Mouse (Mus musculus): ENCODE data around the gene Rreb1.

Gene Rreb1

DNA sequence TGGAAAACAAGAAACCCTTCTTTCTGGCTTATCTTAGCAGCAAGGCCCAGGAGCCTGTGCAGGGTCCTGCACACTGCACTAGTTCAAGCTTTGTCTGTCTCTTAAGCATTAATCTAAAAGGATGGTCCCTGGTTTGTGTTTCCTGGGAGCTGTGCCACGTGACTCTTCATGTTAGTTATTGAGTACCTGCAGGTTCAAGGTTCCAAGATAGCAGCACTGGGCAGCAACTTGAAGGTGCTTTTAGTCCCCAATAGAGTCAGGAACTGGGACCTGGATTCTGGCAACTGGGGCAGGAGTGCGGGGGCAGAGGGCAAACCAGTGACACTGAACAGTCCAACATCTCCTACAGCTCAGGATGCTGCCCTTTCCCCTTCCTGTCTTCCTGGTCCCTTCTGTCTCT is 162.0 kb downstream of the Rreb1 start:
- no peak for DNase-seq (ENCODE audit: extremely low spot score, low read depth, low spot score)

DNA sequence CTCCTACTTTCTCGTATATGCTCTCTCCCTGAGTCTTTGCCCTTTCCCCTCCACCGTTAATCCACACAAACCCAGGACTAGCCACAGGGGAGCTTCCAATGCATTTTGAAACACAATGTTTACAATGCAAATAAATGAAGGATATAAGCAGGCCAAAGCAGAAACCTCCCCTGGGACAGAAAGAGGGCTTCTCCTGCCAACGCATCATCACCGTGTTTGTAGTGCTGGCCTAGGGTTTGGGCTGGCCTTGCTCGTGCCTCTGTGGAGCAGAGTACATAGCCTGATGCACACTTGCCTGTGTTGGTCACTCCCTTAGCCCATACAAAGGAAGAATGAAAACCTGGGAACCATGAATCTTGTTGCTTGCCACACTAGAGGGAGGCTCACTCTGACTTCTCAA is 162.4 kb downstream of the Rreb1 start:
- DNase-seq (ENCODE audit: extremely low spot score, low read depth, low spot score), result no peak

- no peak for DNase-seq (ENCODE audit: extremely low spot score, low read depth, low spot score)
Measured at GRCm38 (mm10) chr13:37941138-37941645, 163.0 kb downstream of the Rreb1 start.

DNA sequence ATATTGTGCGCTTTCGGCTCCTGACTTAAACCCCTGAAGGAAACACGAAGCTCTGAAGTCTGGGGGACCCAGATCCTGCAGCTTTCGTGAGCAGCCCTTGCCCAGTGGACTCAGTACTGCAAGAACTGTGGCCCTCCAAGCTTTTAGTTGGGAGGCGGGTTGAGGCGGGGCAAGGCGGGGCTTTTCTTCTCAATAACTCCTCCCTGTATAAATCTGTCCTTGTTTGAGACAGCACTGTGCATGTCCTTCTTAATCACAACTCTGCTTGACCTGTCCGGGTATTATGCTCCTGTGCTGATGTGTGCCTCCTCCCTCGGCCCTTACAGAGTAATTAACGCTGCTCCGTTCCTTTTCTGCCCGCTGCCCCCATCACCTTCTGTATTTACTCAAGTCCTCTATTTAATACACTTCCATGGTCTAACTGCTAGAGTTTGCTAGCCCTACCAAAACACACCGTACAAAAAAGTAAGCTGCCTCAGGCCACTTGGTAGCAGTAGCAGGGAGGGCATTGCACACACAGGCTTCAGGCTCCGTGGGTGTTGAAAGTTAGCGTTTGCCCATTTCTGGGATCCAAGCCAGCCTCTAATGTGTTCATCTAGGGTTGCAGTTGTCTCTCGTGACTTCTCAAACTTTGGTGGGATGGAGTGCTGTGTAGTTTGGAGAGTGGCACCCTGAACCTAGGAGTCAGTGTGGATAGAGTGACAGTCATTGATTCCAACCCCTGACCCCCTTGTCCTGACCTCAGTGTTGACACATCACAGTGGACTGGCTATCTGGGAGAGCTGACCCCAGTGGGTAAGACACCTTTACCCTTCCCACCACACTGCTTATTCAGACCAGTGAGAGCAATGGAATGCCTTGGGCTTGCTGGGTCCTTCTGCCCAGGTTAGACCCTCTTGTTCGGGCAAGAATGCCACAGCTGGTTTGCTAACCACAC is 164.0 kb downstream of the Rreb1 start:
- DNase-seq (ENCODE audit: extremely low spot score, low read depth, low spot score), result no peak

DNA sequence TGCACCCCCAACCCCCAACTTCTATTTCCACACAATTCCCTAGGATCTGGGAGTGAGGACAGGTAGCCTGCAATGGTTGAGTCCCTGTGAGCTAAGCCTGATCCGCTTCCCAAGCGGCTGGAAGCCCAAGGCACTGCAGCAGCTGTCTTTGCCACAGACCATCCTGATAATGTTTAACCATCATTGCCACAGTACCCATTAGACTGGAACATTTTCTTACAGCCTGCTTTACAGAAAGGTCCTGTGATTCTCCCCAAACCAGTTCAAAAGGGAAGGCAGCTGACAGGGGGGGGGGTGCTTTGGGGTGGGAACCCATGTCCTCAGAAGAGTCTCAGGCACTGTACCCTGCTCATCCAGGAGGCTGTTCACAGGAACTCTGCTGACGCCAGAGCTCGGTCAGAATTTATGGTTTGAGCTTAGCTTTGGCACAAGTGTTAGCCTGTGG is 164.7 kb downstream of the Rreb1 start:
- no peak for DNase-seq (ENCODE audit: extremely low spot score, low read depth, low spot score)

GRCm38 (mm10) chr13:37943466-37943865 is 165.3 kb downstream of the Rreb1 start:
- no peak for DNase-seq (ENCODE audit: extremely low spot score, low read depth, low spot score)

DNA sequence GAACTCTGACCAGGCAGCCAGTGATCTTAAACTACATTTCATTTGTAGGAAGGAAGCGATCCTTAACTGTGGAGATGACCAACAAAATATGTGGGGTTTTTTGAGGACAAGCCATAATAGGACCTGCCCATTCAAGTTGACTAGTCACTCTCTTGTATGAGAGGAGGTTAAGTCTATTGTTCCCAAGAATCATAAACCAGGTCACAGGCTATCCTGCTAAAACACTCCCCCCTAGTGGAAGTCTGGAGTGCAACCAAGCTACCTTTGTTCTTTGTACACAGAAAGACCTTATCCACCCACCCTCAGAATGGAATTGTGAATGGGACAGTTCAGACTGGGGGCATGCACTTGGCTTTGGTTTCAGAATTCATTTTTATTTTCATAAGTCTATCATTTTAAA is 166.1 kb downstream of the Rreb1 start:
- DNase-seq (ENCODE audit: extremely low spot score, low read depth, low spot score), result no peak

- no peak for DNase-seq (ENCODE audit: extremely low spot score, low read depth, low spot score)
Measured at GRCm38 (mm10) chr13:37945392-37945791, 167.2 kb downstream of the Rreb1 start.

GRCm38 (mm10) chr13:37946734-37947133 is 168.5 kb downstream of the Rreb1 start:
- peak; percentile 62 for DNase-seq (ENCODE audit: extremely low spot score, low read depth, low spot score)

DNA sequence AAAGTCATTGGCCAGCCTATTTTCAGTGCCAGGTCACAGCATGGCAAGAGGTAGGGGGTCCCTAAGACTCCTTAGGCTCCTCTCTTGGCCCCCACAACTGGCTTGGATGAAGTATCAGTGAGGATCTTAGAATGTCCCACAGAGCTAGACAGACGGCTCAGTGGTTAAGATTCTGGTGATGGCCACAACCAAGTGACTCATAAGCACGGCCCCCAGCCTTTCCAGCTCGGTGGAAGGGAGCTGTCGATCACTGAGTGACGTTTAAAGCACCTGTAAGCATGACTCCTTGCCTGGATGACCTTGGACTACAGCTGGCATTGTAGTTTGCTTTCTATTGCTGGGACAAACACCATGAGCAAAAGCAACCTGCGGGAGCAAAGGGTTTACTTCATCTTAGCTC is 174.8 kb downstream of the Rreb1 start:
- DNase-seq (ENCODE audit: extremely low spot score, low read depth, low spot score), result no peak

DNA sequence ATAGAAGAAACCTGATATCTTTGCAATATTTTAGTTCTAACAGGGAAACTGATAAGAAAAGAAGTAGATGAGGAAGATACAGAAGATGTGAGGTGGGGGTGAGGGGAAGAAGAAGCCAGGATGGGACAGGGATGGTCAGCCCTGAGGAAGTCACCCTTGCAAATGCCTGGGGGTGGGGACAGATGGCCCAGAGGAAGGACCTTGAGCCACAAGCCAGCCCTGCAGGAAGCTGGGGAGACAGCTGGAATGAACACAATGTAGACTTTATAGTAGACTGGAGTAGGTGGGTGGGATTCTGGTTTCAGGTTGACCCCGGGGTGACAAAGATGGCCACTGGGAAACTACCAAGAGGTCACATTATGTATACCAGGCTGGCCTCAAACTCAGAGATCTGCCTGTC is 176.1 kb downstream of the Rreb1 start:
- no peak for DNase-seq (ENCODE audit: extremely low spot score, low read depth, low spot score)

DNA sequence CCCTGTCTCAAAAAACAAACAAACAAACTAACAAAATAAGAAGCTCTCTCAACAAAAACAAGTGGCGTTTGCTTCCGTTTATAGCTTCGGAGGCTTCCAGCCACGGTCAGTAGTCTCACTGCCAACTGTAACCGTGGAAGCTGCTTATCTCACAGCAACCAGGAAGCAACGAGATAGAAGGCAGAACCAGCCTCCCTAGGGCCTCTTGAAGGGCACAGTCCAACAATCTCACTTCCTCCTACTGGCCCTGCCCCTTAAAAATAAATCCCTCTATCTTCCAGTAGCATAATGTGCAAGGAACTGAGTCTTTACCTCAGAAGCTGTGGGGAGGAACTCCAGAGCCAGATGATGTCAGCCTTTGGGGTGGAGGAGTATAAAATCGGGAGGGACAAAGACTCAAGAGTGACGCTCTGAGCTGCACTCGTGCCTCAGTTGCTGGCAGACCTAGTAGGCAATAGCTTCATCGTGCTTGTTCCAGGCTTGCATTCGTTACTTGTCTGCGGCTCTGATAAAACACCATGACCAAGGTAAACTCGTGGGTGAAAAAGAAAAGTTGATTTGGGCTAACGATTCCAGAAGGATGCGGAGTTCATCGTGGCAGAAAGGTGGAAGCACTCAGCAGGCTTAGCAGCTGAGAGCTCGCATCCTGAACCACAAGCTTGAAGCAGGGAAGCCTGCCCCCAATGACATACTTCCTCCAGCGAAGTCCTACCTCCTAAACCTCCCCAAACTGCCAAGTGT is 180.5 kb downstream of the Rreb1 start:
- DNase-seq (ENCODE audit: extremely low spot score, low read depth, low spot score), result no peak

DNA sequence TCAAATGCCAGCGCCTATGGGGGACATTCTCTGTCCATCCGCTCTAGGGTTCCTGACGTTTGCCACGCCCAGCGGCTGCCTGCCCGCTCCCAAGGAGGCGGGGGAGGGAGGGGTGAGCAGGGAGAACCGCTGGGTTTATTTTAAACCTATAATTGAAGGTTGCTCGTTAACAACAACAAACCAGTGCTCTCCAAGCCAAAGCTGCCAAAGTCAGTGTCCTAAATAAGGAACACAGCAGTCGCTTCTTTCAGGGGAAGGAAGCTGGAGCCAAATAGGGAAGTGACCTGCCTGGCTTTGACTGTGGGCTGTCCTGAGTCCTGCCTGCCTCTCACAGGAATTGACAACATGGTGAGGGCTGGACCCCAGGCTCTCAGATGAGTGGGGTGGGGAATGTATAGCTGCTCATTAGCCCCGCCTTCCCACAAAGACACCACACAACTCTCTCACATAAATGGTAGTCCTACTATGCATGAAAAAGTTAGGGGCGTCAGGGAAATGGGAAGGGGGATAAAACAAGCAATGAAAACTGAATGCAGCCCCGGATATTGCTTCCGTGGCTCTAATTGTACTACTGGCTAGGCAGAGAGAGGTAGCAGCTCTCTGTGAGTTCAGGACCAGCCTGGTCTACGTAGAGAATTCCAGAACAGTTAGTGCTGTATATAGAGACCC is 181.2 kb downstream of the Rreb1 start:
- no peak for DNase-seq (ENCODE audit: extremely low spot score, low read depth, low spot score)

GRCm38 (mm10) chr13:37959936-37960335 is 181.7 kb downstream of the Rreb1 start:
- DNase-seq (ENCODE audit: extremely low spot score, low read depth, low spot score), result no peak

DNA sequence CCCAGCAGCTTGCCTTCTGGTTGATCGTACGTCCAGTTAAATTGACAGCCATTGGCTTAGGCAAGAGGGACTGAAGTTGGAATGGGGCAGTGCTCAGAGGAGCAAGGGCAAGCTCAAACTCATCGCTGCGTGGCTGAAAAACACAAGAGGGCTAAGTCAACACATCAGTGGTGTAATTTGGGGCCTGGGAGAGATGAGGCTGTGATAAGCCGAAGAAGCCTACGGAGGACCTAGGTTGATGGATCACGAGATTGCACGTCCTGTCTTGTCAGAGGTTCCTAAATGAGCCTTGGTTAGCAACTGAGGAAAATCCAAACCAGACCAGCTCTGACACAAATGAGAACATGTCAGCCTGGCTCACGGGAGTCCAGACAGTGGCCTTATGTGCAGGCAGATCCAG is 184.3 kb downstream of the Rreb1 start:
- no peak for DNase-seq (ENCODE audit: extremely low spot score, low read depth, low spot score)

DNA sequence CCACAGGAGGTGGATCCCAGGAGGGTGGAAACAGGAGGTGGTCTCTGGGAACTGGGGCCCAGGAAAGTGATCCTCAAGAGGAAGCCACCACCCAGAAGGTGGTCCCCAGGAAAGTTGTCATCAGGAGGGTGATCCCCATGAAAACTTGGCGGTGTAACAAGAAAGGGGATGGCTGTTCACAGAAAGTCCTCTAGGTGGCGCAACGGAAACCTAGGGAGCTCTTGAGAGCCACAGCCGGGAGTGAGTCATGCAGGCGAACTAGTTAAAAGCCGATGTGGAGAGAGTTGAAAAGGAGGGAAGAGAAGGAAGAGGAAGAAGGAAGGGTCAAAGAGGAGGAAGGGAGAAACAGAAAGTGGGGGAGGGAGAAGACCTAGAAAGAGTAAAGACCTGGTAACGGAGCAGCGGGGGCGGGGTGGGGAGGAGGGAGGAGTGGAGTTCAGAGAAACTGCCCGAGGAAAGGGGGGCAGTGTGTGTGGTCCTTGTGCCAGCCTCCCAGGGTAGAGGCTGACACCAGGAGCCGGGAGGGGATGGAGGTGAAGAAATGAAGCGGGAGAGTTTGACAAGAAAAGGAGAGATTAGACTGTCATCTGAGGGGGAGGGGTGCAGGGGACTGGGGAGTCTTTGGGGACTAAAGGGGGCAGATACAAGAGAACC is 185.3 kb downstream of the Rreb1 start:
- peak; percentile 82 for DNase-seq (ENCODE audit: extremely low spot score, low read depth, low spot score)

GRCm38 (mm10) chr13:37964128-37965087 is 186.2 kb downstream of the Rreb1 start:
- no peak for DNase-seq (ENCODE audit: extremely low spot score, low read depth, low spot score)

GRCm38 (mm10) chr13:37965126-37965914 is 187.1 kb downstream of the Rreb1 start:
- no peak for DNase-seq (ENCODE audit: extremely low spot score, low read depth, low spot score)

All from hindlimb bud, embryonic 11.5 days (tissue).